Mouse (Mus musculus) brain, embryonic 14.5 days (tissue): ENCODE measurements around the gene Cpt1b.

Experiments used
- CTCF ChIP-seq: fragments of 200-500 bp; IDR thresholded peaks from 2 replicates; pipeline ENCODE4 v1.5.1; 2012; ENCODE audit warnings: inconsistent platforms, mild to moderate bottlenecking, moderate library complexity, borderline replicate concordance; ENCODE audit not compliant: insufficient read depth, insufficient read length; ENCODE audit errors: extremely low read depth
- POLR2A ChIP-seq: fragments of 200-500 bp; IDR thresholded peaks from 2 replicates; pipeline ENCODE4 v1.6.1; 2012; ENCODE audit warnings: mild to moderate bottlenecking, inconsistent platforms, borderline replicate concordance; ENCODE audit not compliant: poor library complexity, insufficient read depth, insufficient read length, severe bottlenecking; ENCODE audit errors: extremely low read depth

DNA sequence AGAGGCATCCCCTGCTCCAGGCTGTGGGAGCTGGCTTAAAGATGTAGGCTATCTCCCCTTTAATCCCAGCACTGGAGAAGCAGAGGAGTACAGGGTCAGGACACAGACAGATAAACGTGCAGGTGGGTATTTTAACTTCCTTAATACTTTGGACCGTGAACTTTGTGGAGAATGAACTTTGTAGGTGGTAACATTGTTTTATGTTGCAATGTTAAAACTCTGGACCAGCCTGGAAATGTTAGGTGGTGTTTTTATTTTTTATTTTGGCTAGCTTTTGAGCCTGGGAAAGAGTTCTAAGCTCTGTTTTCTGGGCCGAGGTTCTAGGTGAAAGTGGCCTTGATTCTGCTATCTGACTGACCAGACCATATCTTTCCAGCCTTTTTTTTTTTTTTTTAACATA is 5.6 kb upstream of the Cpt1b start:
- TF ChIP-seq CTCF (no peak), POLR2A (no peak)
